Mouse (Mus musculus): Measurements from ENCODE around the gene Pde6h.
A peak's percentile ranks its signal among the peaks of the same experiment; 100 is the strongest.

Pde6h gene

GRCm38 (mm10) chr6:136982581-136982980, 58.9 kb downstream of the Pde6h start:
- no peak for DNase-seq (ENCODE audit: low spot score in 2 of 2)

- no peak for DNase-seq (ENCODE audit: low spot score in 2 of 2)
Measured at GRCm38 (mm10) chr6:136983201-136983600, 59.6 kb downstream of the Pde6h start.

GRCm38 (mm10) chr6:136986019-136986418, 62.4 kb downstream of the Pde6h start:
- no peak for DNase-seq (ENCODE audit: low spot score in 2 of 2)

DNA sequence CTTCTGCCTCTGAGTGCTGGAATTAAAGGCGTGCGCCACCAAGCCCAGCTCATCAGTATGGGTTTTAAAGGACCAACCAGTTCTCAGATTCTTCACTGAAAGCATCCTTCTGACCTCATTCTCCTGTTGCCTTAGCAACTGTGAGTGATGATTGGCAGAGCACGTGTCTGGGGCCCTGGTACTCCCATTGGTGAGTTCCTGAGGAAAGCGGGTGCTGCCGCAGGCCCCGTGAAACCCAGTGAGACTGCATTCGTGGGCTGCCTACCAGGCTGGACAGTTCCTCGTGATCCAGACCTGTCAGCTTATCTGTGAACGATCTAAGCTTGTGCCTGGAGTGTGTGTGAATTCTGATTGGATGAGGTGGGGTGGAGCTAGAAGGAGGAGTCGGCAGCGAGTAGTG, 63.1 kb downstream of the Pde6h start:
- DNase-seq (ENCODE audit: low spot score in 2 of 2): no peak

DNA sequence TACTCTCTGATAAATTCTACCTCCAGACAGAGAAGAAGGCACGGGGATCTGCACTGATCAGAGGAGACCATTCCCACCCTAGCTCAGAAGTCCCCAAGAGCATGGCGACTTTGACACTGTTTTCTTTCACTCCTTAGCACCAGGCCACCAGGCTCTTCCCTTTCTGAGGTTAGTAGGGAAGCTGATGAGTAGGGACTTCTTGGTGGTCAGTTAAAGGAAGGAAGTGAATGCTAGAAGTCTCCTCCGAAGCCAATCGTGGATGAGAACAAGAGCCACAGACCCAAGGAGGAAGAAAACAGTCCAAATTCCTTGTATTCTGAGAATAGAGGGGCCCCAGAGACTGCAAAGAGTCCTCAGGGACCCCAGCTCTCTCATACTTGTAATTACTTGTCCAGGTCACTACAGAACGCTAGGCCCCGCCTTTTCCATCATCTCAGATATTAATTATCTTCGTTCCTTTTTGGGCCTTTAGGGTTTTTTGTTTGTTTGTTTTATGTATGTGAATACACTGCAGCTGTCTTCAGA, 65.0 kb downstream of the Pde6h start:
- DNase-seq (ENCODE audit: low spot score in 2 of 2): no peak

DNA sequence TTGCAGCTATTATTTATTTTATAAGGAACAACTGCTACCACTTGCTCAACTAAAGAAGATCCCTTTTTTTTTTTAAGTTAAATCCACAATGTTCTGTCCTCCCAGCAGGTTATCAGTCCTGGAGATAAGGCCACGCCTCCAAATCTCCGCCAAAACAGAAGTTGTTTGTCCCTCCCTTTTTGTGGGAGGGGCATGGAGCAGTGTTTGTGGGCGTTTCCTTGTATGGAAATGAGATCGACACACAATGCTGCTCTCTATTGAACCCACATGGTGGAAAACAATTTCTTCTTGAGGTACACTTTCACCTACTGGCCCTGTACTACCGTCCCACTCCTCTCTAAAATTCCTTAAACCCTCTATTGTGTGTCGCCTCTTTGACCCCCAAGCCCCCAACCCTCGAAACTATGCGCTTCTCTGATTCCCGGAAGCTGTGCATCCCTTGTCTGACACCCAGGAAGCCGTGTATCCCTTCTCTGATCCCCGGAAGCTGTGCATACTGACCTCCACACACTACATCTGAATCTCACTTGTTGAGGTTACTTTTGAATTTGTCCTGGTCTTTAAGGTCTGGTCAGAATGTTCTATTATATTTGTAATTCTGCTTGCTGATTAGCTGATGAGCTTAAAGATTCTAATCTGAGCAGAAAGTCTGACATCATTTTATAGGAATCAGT, 66.3 kb downstream of the Pde6h start:
- DNase-seq (ENCODE audit: low spot score in 2 of 2): no peak

- no peak for DNase-seq (ENCODE audit: low spot score in 2 of 2)
Measured at GRCm38 (mm10) chr6:136990557-136990956, 66.9 kb downstream of the Pde6h start.

DNA sequence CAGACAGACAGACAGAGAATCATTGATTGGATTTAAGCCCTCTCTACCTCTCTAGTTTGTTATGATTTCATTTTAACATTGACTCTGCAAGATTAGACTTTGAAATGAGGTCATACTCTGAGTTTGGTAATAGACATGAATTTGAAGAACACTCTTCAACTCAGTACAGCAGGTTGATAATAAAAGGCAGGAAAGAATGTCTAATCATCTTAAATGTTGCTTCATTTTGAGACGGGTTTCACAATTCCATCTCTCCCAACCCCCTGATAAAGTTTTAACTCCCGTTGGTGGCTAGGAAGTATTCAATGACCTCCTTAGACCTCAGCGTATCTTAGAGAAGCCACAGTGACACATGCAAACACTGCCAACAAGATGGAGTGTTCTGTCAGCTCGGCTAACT, 69.9 kb downstream of the Pde6h start:
- DNase-seq (ENCODE audit: low spot score in 2 of 2): no peak

DNA sequence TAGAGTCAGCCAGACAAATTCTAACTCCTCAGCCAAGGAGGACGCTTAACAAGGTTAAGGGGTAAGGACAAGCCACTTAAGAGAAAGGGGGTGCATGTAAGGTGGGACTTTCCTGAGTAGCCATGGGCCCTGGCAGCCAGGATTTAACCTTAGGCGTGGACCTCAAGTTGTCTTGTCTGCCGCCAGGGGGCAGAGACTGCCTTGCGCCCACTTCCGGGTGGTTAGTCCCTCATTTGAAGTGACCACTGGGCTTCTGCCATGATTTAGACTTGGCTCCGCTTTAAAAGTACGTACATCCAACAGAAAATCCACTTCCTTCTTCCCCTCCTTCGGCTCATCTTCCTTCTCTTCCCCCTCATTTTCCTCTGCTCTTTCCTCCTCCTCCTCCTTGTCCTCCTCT, 71.9 kb downstream of the Pde6h start:
- DNase-seq (ENCODE audit: low spot score in 2 of 2): no peak

- no peak for DNase-seq (ENCODE audit: low spot score in 2 of 2)
Measured at GRCm38 (mm10) chr6:136996336-136996735, 72.7 kb downstream of the Pde6h start.

- no peak for DNase-seq (ENCODE audit: low spot score in 2 of 2)
Measured at GRCm38 (mm10) chr6:136998181-136998580, 74.5 kb downstream of the Pde6h start.

GRCm38 (mm10) chr6:136999009-136999408, 75.4 kb downstream of the Pde6h start:
- no peak for DNase-seq (ENCODE audit: low spot score in 2 of 2)

GRCm38 (mm10) chr6:136999707-137000446, 76.2 kb downstream of the Pde6h start:
- peak in 1 of 2 experiments; percentile 70 for DNase-seq (ENCODE audit: low spot score in 2 of 2)

DNA sequence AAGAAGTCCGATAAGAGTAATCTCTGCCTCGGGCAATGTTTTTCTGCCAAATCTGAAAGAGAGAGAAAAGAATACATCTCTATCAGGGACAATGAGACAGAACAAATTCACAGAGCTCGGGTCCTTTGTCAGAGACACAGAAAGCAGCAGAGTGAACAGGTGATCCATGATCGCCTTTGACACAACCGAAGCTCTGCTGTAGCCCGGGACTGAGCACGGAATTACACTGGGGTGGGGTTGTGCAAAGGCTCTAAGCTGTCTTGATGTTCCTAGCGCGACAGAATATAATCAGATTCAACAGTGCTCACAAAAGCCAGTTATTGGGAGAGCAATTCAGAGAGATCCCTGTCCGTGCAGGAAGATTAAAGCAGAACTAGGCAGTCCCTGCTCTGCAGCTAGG, 77.1 kb downstream of the Pde6h start:
- no peak for DNase-seq (ENCODE audit: low spot score in 2 of 2)

DNA sequence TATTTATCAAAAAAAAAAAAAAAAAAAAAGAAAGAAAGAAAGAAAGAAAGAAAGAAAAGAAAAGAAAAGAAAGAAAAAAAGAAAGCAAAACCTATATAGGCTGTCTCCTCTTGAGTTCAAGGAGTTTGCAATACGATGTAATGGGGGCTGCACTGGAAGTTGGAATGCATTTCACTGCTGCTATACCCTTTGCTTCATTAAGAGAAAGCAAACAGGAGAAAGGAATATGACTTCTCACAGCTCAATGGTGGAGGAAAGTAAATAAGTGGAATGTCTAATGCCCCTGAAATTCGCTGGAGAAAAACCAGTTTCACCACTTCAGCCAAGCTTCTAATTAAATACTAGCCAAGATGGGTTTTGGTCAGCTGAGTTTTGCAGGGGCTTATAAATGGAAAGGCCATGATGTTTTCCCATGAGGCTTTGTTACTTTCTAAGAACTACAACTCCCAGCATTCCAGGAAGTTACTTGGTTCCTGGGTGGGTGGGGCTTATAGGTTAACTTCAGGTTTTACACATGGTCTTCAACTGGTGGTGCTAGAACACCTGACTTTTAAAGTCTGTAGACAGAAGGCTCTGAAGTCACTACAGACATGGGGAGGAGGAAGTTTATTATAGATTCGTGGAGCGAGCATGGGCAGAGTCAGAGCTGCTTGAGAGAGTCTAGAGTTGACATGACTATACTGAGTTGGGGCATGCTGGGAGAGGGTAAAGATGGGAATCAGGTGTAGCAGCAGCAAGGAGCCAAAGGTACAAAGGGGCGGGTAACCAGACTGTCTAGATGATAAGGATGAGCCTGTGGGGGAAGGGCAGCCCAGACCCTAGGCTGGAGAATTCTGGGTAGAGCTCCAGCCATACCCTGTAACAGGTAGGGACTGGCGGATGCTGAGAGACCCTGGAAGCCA, 77.9 kb downstream of the Pde6h start:
- DNase-seq (ENCODE audit: low spot score in 2 of 2): no peak

DNA sequence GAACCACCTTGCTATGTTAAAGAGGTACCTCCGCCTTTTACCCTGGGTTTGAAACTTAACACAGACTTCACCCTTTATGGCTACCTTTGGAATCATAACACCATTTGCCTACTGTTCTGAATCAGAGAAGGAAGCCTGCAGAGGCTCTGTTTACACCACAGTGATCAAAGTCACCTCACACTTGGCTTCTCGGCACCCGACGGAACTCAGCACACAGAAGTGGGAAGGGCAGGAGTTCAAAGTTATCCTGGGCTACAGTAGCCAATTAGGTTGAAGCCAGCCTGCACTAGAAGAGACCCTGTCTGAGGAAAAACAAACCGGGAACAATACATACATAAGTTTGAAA, 78.5 kb downstream of the Pde6h start:
- DNase-seq (ENCODE audit: low spot score in 2 of 2): no peak

DNA sequence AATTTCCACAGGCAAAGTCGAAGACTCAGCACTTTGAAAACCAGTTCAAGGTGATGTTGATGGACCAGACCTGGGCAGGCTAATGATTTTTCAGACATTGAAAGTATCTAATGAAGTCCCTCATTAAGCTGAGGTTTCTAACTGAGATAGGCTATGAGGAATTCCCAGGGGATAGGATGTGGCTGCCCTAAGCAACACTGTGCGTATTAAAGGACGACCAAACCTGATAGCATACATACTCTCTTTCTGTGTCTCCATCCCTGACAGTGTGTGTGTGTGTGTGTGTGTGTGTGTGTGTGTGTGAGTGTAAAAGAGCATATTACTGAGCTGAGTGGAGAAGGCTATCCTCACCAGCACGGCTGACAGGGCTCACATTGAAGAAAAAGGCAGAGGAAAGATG, 80.7 kb downstream of the Pde6h start:
- no peak for DNase-seq (ENCODE audit: low spot score in 2 of 2)

DNA sequence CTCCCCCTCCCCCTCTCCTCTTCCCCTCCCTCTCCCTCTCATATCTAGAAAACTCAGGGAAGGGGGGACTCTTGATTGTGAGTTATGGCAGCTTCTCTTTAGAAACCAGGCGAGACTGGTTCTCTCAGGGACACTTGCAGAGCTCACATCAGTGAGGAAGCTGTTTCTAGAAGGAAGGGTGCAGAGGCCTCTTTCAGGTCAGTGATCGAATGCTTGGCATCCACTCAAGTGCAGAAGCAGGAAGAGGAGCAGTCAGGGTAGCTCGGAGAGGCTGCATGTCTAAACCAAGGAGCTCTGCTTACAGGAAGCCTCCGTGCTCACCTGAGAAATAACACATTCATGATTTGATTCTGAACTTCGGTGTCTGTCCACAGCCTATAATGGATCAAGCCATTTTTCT, 87.6 kb downstream of the Pde6h start:
- DNase-seq (ENCODE audit: low spot score in 2 of 2): no peak

DNA sequence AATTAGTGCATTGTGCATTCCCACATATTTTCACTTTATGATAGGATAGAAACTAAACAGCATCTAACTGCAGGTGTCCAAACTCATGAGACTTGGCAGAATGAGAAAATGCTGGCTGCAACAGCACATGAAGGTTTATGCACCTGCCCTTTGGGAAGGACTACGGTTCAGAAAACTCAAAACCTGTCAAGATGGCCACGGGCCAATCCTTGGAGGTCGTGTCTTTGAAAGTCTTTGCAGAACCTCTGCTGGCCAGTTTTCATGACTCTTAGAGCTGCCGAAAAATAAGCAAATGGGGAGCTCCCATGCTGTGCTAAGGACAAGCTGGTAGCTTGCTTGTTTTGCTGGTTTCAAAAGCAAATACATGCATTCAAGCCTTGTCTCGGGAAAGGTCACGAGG, 90.7 kb downstream of the Pde6h start:
- DNase-seq (ENCODE audit: low spot score in 2 of 2): no peak

DNA sequence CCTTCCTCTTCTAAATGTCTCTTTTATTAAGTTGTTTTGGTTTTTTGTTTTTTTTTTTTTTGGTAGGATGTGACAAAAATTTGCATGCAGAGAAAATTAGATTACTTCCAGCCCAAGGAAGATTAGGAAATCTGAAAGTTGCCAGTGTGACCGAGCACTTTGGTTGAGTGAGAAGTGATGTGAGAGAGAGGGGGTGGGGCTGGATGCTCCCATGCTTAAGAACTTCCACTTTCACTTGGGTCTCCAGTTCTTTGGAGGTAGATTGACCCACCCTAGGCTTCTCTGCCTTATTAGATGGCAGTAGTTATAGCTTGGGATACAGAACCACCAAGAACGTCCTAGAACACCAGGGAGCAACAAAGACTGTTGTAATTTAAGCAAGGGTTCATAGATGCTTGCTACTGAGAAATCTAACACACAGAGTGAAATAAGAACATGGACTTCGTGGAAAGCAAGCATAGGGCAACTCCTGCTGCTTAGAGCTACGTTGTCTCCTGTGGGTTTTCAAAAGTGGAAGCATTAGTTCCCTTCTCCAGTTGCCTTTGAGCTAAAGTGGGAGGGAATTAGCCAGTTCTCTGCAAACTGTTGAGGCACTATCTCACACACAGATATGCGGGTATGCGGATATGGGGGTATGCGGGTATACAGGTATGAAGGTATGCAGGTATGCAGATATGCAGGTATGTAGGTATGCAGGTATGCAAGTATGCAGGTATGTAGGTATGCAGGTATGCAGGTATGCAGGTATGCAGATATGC, 93.8 kb downstream of the Pde6h start:
- DNase-seq (ENCODE audit: low spot score in 2 of 2): no peak
